Mouse (Mus musculus) frontal cortex, postnatal 14 days (tissue): Measurements from ENCODE around the gene Smarcd1.

ENCODE experiments used
- DNase-seq, 2 experiments: peaks; one replicate each; pipeline ENCODE4 v3.0.0; 2022; ENCODE audit warnings: low spot score in 2 of 2

Gene Smarcd1

DNA sequence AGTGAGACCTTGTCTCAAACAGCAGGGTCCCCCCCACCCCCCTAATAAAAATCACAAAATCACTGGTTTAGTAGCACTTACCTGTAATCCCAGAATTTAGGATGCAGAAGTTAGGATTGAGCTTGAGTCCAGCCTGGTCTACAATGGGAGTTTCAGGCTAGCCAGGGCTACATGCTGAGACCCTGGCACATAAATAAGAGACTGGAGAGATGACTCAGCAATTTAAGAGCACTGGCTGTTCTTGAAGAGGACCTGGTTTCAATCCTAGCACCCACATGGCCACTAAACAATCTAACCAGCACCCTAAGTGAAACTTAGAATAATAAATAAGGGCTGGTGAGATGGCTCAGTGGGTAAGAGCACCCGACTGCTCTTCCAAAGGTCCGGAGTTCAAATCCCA is 29.2 kb downstream of the Smarcd1 start:
- no peak for DNase-seq

DNA sequence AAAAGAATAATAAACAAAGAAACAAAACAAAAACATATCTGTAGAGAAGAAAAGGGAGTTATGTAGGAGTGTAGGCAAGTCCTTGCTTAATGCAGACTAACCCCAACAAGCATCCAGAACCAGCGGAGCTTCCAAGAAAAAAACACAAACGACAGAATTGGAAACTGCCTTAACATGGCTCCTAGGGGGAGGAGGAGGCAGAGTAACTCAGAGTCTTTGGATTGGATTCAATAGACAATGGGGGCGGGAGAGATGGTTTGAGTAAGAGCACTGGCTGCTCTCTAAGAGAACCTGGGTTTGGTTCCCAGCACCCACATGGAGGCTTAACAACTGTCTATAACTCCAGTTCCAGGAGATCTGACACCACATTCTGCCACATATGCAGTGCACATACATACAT is 29.7 kb downstream of the Smarcd1 start:
- no peak for DNase-seq

DNA sequence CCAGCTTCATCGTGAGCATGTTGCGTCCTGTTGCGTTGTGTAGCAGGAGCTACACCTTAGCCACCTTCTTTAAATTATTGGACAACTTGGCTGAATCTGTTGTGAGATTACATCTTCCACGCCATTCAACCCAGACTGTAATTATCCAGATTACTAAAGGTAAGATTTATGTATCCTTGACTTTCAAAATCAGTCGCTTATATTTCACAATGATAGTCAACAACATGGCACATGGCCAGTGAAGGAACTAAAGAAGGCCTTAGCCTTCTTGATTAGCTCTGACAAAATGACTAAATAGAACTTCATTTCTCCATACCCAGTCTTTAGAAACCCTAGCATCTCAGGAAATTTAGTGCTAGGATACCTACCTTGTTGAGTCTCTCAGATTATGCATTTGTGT is 31.3 kb downstream of the Smarcd1 start:
- DNase-seq, result no peak

DNA sequence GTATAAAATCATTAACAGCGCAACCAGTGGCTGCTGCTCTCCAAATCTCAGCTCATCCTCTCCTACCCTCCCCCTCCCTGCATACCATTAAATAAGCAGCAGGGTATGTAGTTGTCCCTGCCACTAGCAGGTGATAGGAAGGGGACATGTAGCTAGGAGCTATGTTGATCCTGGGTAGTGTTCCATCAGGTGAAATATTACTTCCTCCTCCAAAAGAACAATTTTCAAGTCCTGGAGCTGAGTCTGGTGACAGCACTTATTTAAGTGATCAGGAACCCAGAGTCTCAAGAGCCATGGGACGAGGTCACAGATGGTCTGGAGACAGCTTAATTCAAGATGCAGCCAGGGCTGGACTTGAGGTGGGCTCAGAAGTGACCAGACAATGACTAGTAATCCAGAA is 33.7 kb downstream of the Smarcd1 start:
- peak; percentile 100 for DNase-seq

DNA sequence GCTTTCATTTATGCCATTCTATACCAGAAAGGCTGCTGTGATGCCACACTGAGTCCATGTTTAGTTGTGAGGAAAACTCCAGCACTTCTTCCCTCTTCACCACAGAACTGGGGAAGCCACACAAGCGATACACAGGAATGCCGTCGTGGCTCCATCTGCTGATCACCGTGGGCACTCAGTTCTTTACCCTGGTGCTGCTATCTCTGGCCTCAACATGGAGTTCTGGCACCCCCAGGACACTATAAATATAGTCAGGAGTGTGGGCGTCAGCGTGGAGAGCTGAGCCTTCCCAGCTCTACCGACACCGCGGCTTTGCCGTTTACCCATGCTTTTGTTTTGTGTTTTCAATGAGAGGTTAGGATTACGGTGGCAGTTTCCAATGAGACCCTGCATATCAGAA is 34.7 kb downstream of the Smarcd1 start:
- DNase-seq, result no peak

DNA sequence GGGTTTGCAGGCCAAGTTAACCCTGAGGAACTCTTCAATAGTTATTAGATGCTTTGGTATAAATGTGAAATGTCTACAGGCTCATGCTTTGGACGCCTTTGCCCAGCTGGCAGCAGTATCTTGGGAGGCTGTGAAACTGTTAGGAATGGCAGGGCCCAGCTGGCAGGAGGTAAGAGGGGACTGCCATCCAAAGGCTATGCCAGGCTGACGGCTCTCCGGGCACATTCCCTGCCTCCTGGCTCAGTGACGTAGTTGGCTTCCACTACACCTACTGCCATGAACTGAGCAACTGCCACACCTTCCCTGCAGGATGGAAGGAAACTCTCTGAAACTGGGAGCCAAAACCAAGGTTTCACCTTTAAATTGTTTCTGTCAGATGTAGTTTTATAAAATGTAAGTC is 38.3 kb downstream of the Smarcd1 start:
- no peak for DNase-seq

DNA sequence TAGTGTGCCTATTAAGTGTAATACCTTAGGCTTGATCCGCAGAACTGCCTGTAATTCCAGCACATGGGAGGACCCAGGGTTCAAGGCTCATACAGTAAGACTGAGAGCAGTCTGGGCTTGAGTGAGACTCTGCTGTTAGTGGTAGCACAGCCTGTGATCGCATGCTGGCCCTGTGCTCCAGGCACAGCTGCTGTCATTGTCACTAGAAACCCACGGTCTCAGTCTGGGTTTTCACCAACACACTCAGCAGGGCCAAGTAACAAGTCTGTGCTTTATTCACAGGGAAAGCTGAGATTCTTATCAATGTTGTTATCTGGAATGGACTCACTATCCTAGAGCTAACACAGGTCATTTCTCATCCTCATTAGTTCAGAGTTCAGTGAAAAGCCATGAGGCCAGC is 52.3 kb downstream of the Smarcd1 start:
- DNase-seq, result no peak
